Mouse (Mus musculus): ENCODE measurements at regions not wholly inside any gene's neighbourhood (a gene's known extent, or its start where the extent isn't known, plus 50 kb on each side); places are given as distances from the start of the nearest gene placed in this dataset.

- H3K27ac ChIP-seq: no peak overlapping the region
- no peak for DNase-seq (ENCODE audit: low read depth in 3 of 3, low spot score in 3 of 3)
- H3K36me3 ChIP-seq (replicated peaks; ENCODE audit: control insufficient read depth, insufficient read depth, low read depth): no peaks in the 10 kb centered on the region
- H3K9ac ChIP-seq (replicated peaks): no peak overlapping the region
- H3K27me3 ChIP-seq (ENCODE audit: control insufficient read depth, insufficient read depth, low read length): no peaks in the 10 kb centered on the region
- ATAC-seq (ENCODE audit: insufficient read depth): no peak
- H3K9me3 ChIP-seq (ENCODE audit: control insufficient read depth, low read length): no peaks in the 10 kb centered on the region
- TF ChIP-seq EP300 (IDR thresholded peaks at IDR 0.05; ENCODE audit: low read depth) (no peak), CTCF (IDR thresholded peaks at IDR 0.05; ENCODE audit: low read depth) (no peak)
- H3K4me1 ChIP-seq (replicated peaks; ENCODE audit: control insufficient read depth in 2 of 2, insufficient read depth in 2 of 2, low read length in 1 of 2): no peaks in the 10 kb centered on the region
- WGBS (ENCODE audit: insufficient replicate concordance): 71% methylated on average over 11 of the region's 11 CpGs
- no peak overlapping the region for H3K4me2 ChIP-seq (ENCODE audit: low read depth)
- no peak overlapping the region for H3K4me3 ChIP-seq (ENCODE audit: insufficient read depth in 1 of 2, low read depth in 2 of 2, low read length in 2 of 2)
Observed at GRCm38 (mm10) chr7:51753062-51753461, 108.8 kb upstream of the Gas2 start.

- DNase-seq (ENCODE audit: low read depth in 3 of 3, low spot score in 3 of 3) (no peak), ATAC-seq (ENCODE audit: insufficient read depth) (no peak)
- no peaks in the 10 kb centered on the region for H3K36me3 ChIP-seq (replicated peaks; ENCODE audit: control insufficient read depth, insufficient read depth, low read depth)
- no peaks in the 10 kb centered on the region for H3K9me3 ChIP-seq (ENCODE audit: control insufficient read depth, low read length)
- no peaks in the 10 kb centered on the region for H3K27me3 ChIP-seq (ENCODE audit: control insufficient read depth, insufficient read depth, low read length)
- TF ChIP-seq CTCF (IDR thresholded peaks at IDR 0.05; ENCODE audit: low read depth): no peak
- TF ChIP-seq EP300 (IDR thresholded peaks at IDR 0.05; ENCODE audit: low read depth): no peak
- H3K4me3 ChIP-seq (ENCODE audit: insufficient read depth in 1 of 2, low read depth in 2 of 2, low read length in 2 of 2): no peak overlapping the region
- no peaks in the 10 kb centered on the region for H3K4me1 ChIP-seq (replicated peaks; ENCODE audit: control insufficient read depth in 2 of 2, insufficient read depth in 2 of 2, low read length in 1 of 2)
- H3K4me2 ChIP-seq (ENCODE audit: low read depth): no peak overlapping the region
- H3K27ac ChIP-seq: no peak overlapping the region
- H3K9ac ChIP-seq (replicated peaks): no peak overlapping the region
- WGBS (ENCODE audit: insufficient replicate concordance): 64% methylated on average over 13 of the region's 13 CpGs
Observed at GRCm38 (mm10) chr7:51754208-51754888, 107.5 kb upstream of the Gas2 start.

GRCm38 (mm10) chr7:51756218-51756617 is 105.6 kb upstream of the Gas2 start:
- ATAC-seq (ENCODE audit: insufficient read depth): no peak
- no peak overlapping the region for H3K27ac ChIP-seq
- H3K27me3 ChIP-seq (ENCODE audit: control insufficient read depth, insufficient read depth, low read length): no peaks in the 10 kb centered on the region
- DNase-seq (ENCODE audit: low read depth in 3 of 3, low spot score in 3 of 3): no peak
- no peak for TF ChIP-seq EP300 (IDR thresholded peaks at IDR 0.05; ENCODE audit: low read depth)
- TF ChIP-seq CTCF (IDR thresholded peaks at IDR 0.05; ENCODE audit: low read depth): no peak
- H3K4me1 ChIP-seq (replicated peaks; ENCODE audit: control insufficient read depth in 2 of 2, insufficient read depth in 2 of 2, low read length in 1 of 2): no peaks in the 10 kb centered on the region
- H3K4me2 ChIP-seq (ENCODE audit: low read depth): no peak overlapping the region
- no peak overlapping the region for H3K4me3 ChIP-seq (ENCODE audit: insufficient read depth in 1 of 2, low read depth in 2 of 2, low read length in 2 of 2)
- H3K36me3 ChIP-seq (replicated peaks; ENCODE audit: control insufficient read depth, insufficient read depth, low read depth): no peaks in the 10 kb centered on the region
- WGBS (ENCODE audit: insufficient replicate concordance): 13% methylated on average over 3 of the region's 3 CpGs
- no peak overlapping the region for H3K9ac ChIP-seq (replicated peaks)
- H3K9me3 ChIP-seq (ENCODE audit: control insufficient read depth, low read length): no peaks in the 10 kb centered on the region

GRCm38 (mm10) chr7:51759536-51760153 is 102.2 kb upstream of the Gas2 start:
- no peak overlapping the region for H3K27ac ChIP-seq
- H3K4me1 ChIP-seq (replicated peaks; ENCODE audit: control insufficient read depth in 2 of 2, insufficient read depth in 2 of 2, low read length in 1 of 2): no peaks in the 10 kb centered on the region
- DNase-seq (ENCODE audit: low read depth in 3 of 3, low spot score in 3 of 3) (no peak), ATAC-seq (ENCODE audit: insufficient read depth) (no peak)
- no peak overlapping the region for H3K9ac ChIP-seq (replicated peaks)
- TF ChIP-seq EP300 (IDR thresholded peaks at IDR 0.05; ENCODE audit: low read depth) (no peak), CTCF (IDR thresholded peaks at IDR 0.05; ENCODE audit: low read depth) (no peak)
- H3K9me3 ChIP-seq (ENCODE audit: control insufficient read depth, low read length): no peaks in the 10 kb centered on the region
- no peak overlapping the region for H3K4me3 ChIP-seq (ENCODE audit: insufficient read depth in 1 of 2, low read depth in 2 of 2, low read length in 2 of 2)
- H3K27me3 ChIP-seq (ENCODE audit: control insufficient read depth, insufficient read depth, low read length): no peaks in the 10 kb centered on the region
- 27% methylated on average over 3 of the region's 3 CpGs for WGBS (ENCODE audit: insufficient replicate concordance)
- no peaks in the 10 kb centered on the region for H3K36me3 ChIP-seq (replicated peaks; ENCODE audit: control insufficient read depth, insufficient read depth, low read depth)
- H3K4me2 ChIP-seq (ENCODE audit: low read depth): no peak overlapping the region

- no peaks in the 10 kb centered on the region for H3K27me3 ChIP-seq (ENCODE audit: control insufficient read depth, insufficient read depth, low read length)
Observed at GRCm38 (mm10) chr7:51767066-51767465, 94.7 kb upstream of the Gas2 start.

More at GRCm38 (mm10) chr7:51767066-51767465, 94.7 kb upstream of the Gas2 start:
- Histone ChIP-seq H3K4me1 (replicated peaks; ENCODE audit: control insufficient read depth in 2 of 2, insufficient read depth in 2 of 2, low read length in 1 of 2) (no peaks in the 10 kb centered on the region), H3K27ac (no peak overlapping the region), H3K4me3 (ENCODE audit: insufficient read depth in 1 of 2, low read depth in 2 of 2, low read length in 2 of 2) (no peak overlapping the region), H3K4me2 (ENCODE audit: low read depth) (no peak overlapping the region), H3K9me3 (ENCODE audit: control insufficient read depth, low read length) (no peaks in the 10 kb centered on the region), H3K36me3 (replicated peaks; ENCODE audit: control insufficient read depth, insufficient read depth, low read depth) (no peaks in the 10 kb centered on the region), H3K9ac (replicated peaks) (no peak overlapping the region)
- ATAC-seq (ENCODE audit: insufficient read depth) (no peak), DNase-seq (ENCODE audit: low read depth in 3 of 3, low spot score in 3 of 3) (no peak)
- TF ChIP-seq CTCF (IDR thresholded peaks at IDR 0.05; ENCODE audit: low read depth): no peak
- no peak for TF ChIP-seq EP300 (IDR thresholded peaks at IDR 0.05; ENCODE audit: low read depth)

Data from liver, embryonic 14.5 days (tissue).